Mouse (Mus musculus) Patski (cell line): ENCODE measurements around the gene Hist1h2bg. TPM values are rescaled to one million over a fixed set of nuclear protein-coding genes. Genes with fewer than 3 reads are reported as not detected.

Experiments used
- ATAC-seq: fragments of 100-300 bp; one replicate; pipeline ENCODE4 v1.8.0; 2021
- CTCF ChIA-PET: fragments of 350-600 bp; sonication (Branson Sonifier 250); formaldehyde crosslinking; loops from one replicate; lab custom pipeline; 2022; ENCODE audit warnings: inconsistent platforms; lab: Charles Lee
- POLR2A ChIA-PET: fragments of 350-600 bp; sonication (Branson Sonifier 250); formaldehyde crosslinking; loops from one replicate; lab custom pipeline; 2022; ENCODE audit warnings: antibody characterized with exemption, inconsistent platforms; lab: Charles Lee
- DNase-seq: peaks from one replicate; pipeline ENCODE4 v3.0.0-alpha.2; 2011; ENCODE audit warnings: low read depth, low spot score
- H3K27me3 ChIP-seq: fragments of 371-371 bp; one replicate; pipeline ENCODE4 v1.5.1; 2021
- CTCF ChIP-seq: fragments of 100-300 bp; IDR thresholded peaks from one replicate; pipeline ENCODE4 v1.5.1; 2021
- in situ Hi-C: fragments of 300-500 bp; cut with MboI; formaldehyde crosslinking; loops from 3 replicates; pipeline ENCODE4 v1.11.1; 2018; ENCODE audit warnings: low pct_unique_long_range_greater_than_20kb, mixed read lengths
- polyA plus RNA-seq: library from polyadenylated mRNA; unstranded; gene quantifications from one replicate; pipeline ENCODE4 v1.2.3, GENCODE M21; 2021

The Hist1h2bg gene
- polyA plus RNA-seq, 1 experiment from 2014 or later, result 12.9 TPM

DNA sequence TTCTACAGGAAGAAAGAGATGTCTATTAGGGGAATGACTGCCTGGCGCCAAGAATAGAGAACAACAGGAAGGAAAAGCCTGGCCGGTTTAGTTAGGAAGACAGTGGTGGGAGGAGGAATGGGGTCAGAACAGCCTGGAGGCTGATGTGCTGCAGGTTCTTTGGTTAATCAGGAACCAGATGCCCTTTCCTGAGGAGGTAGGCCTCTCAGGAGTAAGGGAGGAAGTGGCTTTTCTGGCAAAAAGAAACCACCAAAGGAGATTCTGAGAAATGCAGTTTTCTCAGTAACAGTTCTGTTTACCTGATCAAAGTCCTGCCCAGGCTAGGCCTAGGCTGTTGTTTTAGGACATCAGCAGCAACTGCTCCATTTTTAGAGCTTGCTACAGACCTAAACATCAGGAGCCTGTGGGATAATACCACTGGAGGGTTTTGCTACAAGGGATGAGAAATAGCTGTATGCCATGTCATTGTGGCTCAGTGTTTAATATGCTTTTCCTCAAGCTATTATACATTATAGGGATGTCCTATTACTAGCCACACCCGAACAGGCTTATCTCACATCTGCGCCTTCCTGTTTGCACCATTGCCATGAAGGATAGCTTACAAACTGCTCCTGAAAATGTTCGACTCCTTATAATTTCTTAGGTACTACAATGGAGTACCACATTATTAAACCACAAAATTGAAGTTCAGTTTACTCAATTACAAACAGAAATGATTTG lies 22.0 kb downstream of the Hist1h2bg start:
- CTCF ChIA-PET, result interaction anchor here (0.9 to 1.3 kb wide), 2 partner anchors 9 to 11 kb away, joined by 4 to 6 read pairs; no protein-coding TSS in a partner anchor
- POLR2A ChIA-PET, result interaction anchor here (1.6 kb wide), 1 partner anchor 8 kb away, joined by 3 read pairs; no protein-coding TSS in a partner anchor
- no peak for ATAC-seq
- H3K27me3 ChIP-seq, result no peaks in the 10 kb centered on the region
- TF ChIP-seq CTCF, result no peak
- in situ Hi-C loops, result no loop called here
- DNase-seq, result no peak

DNA sequence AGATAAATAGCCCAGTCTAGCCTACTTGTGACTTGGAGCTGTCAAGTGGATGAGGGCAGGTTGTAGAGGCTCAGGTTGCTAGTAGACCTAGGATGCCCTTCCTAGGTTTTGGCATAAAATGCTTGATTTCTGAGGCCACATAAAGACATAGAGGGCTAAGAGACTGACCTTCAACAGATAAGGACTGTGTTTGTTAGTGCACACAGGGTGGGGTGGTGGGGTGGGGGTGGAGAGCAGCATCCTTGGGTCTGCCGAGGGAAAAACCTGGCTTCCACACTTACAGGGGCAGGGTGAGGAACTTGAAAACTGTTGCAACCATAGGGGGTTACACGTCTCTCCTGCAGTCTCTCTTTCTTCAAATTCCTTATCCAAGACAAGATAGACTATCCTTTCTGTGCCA lies 24.0 kb downstream of the Hist1h2bg start:
- ChIA-PET POLR2A (no interaction called here), CTCF (no interaction called here)
- ATAC-seq (no peak), DNase-seq (no peak)
- in situ Hi-C loops, result loop anchor here (5.0 kb wide), 2 partner anchors 63 to 163 kb away; partner anchors contain the start of genes Hist1h2af and Hist1h4h
- TF ChIP-seq CTCF, result no peak
- no peaks in the 10 kb centered on the region for H3K27me3 ChIP-seq

DNA sequence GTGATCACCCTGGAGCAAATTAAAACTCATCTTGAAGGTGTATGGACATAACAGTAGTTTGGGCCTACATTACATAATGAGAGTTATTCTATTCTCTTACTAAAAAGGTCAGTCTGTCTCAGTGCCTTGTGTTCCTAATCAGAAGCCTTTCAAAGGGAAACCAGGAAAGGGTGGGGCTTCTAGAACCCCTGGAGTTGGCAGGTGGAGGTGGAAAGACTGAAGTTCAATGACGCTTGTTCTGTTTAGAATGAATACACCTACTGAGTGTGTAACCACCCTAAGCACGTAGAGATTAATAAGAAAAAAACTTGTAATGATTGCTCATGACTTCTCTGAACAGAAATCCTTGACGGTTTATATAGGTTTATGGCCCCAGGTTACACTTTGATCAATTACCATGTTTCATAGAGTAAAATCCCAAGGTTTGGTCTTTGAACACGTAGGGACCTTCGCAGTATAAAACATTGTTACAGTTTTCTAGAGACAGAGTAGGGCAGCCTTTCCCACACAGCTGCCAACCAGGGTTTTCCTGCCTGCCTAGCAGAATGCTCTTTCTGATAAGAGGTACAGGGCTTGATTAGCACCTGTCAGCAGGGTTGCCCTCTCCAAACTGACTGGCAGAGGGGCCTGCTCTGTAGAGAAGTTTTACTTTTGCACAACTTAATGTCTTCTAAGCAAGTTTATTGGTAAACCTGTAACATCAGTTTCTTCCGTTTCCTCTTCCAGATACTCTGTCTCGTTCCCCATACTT lies 24.6 kb downstream of the Hist1h2bg start:
- in situ Hi-C loops, result loop anchor here (5.0 kb wide), 2 partner anchors 63 to 163 kb away; partner anchors contain the start of genes Hist1h2af and Hist1h4h
- DNase-seq (no peak), ATAC-seq (no peak)
- ChIA-PET CTCF (no interaction called here), POLR2A (no interaction called here)
- TF ChIP-seq CTCF, result no peak
- H3K27me3 ChIP-seq, result no peaks in the 10 kb centered on the region

DNA sequence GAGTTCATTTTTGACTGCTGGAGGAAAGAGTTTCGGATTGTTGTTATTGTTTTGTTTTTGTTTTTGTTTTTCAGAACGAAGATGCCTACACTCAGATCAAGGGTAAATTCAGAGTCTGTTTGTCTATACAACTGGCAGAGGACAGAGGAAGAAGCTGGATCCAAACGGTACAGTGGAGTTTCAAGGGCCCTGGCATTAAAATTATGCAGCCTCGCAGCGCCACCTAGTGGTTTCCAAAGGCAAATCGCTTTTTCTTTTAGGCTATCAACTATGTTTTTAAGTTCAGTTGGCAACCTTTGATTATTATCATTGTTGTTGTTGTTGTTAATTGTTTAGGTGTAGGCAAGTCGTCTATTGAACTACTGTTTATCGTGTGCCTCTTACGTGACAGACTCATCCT lies 26.8 kb downstream of the Hist1h2bg start:
- ChIA-PET POLR2A (interaction anchor here (0.8 kb wide), 1 partner anchor 23 kb away, joined by 3 read pairs; no protein-coding TSS in a partner anchor), CTCF (interaction anchor here (0.8 to 2.4 kb wide), 9 partner anchors 12 to 169 kb away, joined by 3 to 9 read pairs (median 5); no protein-coding TSS in a partner anchor)
- DNase-seq (no peak), ATAC-seq (no peak)
- no peaks in the 10 kb centered on the region for H3K27me3 ChIP-seq
- peak; percentile 90 for TF ChIP-seq CTCF
- in situ Hi-C loops, result loop anchor here (5.0 kb wide), 2 partner anchors 66 to 166 kb away; partner anchors contain the start of genes Hist1h2af and Hist1h4h

DNA sequence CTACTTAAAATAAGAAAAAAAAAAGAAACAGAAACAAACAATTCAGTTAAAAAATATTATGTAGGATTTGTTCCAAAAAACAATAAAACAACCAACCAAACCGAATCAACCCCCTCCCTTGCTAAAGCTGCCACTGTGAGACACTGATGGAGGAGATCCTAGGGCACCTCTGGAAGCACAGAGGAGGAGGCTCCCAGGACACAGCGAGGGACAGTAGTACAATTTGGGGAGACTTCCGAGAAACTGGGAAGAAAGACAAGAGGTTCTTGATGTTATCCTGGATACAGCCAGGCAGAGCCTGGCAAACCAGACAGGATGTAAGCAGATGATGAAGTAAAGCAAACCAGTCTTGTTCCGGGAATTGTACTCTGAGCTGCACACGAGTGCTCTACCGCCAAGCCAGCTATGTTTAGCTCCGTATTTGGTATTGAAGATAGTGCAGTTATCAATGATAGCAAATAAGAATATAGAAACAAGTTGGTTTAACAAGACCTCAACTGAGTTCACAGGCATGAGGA lies 32.0 kb downstream of the Hist1h2bg start:
- no peaks in the 10 kb centered on the region for H3K27me3 ChIP-seq
- POLR2A ChIA-PET, result no interaction called here
- in situ Hi-C loops, result no loop called here
- CTCF ChIA-PET, result interaction anchor here (1.4 to 2.4 kb wide), 2 partner anchors 9 to 16 kb away, joined by 3 to 6 read pairs; no protein-coding TSS in a partner anchor
- no peak for TF ChIP-seq CTCF
- ATAC-seq (no peak), DNase-seq (no peak)

DNA sequence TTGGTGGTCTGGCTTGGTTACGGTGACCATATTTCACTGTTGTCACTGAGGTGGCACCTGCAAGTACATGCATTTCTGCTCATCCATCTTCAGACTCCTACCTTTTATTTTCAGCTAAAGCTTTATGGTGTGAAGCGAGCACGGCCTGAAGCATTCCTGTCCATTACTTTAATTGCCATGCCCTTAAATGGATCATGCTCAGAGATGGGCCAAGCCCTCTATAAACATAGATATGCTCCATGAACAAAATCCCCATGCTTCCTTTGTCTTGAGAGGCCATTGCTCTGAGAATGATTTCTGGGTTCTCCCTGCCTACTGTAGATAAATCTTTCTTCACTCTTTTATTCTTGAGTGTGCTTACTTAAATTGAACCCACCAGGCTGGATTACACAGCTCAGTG lies 33.3 kb downstream of the Hist1h2bg start:
- TF ChIP-seq CTCF, result no peak
- DNase-seq (no peak), ATAC-seq (no peak)
- POLR2A ChIA-PET, result no interaction called here
- CTCF ChIA-PET, result interaction anchor here (1.5 to 2.4 kb wide), 2 partner anchors 11 to 15 kb away, joined by 4 to 6 read pairs; no protein-coding TSS in a partner anchor
- in situ Hi-C loops, result no loop called here
- H3K27me3 ChIP-seq, result no peaks in the 10 kb centered on the region

DNA sequence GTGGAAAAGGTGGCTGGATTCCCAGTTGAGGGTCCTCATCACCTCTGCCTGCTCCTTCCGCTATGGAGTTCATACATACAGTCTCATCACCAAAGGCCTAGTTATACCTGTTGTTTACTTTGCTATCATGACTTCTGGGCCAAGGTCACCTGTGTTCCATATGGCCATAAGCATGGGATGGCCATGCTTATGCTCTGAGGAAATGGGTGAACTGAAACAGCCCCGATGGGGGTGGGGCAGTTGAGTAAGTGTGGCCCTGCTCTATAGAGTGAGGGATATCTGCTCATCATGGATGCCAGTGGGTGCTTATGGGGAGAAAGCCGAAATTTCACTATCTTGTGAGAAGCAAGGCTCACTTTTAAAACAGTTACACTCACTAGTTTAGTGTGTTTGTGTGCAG lies 33.9 kb downstream of the Hist1h2bg start:
- CTCF ChIA-PET, result interaction anchor here (1.5 to 2.4 kb wide), 2 partner anchors 11 to 14 kb away, joined by 4 to 6 read pairs; no protein-coding TSS in a partner anchor
- POLR2A ChIA-PET, result interaction anchor here (0.6 to 0.7 kb wide), 2 partner anchors 14 to 22 kb away, joined by 3 read pairs; no protein-coding TSS in a partner anchor
- no peak for DNase-seq
- H3K27me3 ChIP-seq, result no peaks in the 10 kb centered on the region
- TF ChIP-seq CTCF, result no peak
- in situ Hi-C loops, result no loop called here
- no peak for ATAC-seq

DNA sequence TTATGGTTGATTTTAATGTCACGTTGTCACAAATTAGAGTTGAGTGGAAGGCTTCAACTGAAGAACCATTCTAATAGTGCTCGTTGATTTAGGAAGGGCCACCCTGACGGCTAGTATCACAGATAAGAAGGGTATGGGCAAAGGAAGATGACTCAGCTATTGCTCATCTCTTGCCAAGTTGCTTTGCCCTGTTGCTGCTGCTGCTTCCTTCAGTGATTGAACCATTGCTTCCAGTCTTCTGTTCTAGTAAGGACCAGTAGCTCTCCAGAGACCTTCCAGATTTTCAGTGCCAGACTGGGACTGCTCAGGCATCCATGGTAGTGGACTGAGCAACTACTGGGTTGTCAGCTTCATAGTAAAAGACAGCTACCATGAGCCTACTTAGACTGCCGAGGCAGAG lies 38.0 kb downstream of the Hist1h2bg start:
- CTCF ChIA-PET, result interaction anchor here (1.4 to 2.0 kb wide), 3 partner anchors 8 to 11 kb away, joined by 3 to 9 read pairs (median 4); no protein-coding TSS in a partner anchor
- no peak for TF ChIP-seq CTCF
- DNase-seq (no peak), ATAC-seq (no peak)
- POLR2A ChIA-PET, result interaction anchor here (2.0 kb wide), 1 partner anchor 11 kb away, joined by 7 read pairs; the partner anchor contains the start of gene Hist1h2be
- in situ Hi-C loops, result no loop called here
- no peaks in the 10 kb centered on the region for H3K27me3 ChIP-seq

DNA sequence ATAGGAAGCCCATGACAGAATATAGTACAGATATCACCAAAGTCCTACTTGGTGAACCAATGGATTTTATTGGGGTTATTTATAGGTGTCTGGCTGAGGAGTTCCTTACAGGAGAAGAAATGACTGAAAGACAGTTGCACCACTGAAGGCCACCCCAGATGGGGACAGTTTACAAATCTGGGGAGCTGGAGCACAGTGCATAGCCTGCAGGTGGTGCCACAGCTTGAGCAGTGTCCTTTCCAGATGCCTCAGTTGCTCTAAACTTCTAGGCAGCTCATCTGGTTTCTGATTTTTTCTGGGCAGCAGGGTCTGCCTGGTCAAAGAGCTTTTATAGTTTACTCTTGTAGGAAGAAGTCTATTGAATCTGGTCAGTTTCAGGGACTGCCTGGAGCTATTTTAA lies 38.6 kb downstream of the Hist1h2bg start:
- in situ Hi-C loops, result no loop called here
- DNase-seq (no peak), ATAC-seq (no peak)
- ChIA-PET POLR2A (interaction anchor here (2.0 kb wide), 1 partner anchor 11 kb away, joined by 7 read pairs; the partner anchor contains the start of gene Hist1h2be), CTCF (interaction anchor here (1.4 to 2.0 kb wide), 3 partner anchors 9 to 11 kb away, joined by 3 to 9 read pairs (median 4); no protein-coding TSS in a partner anchor)
- H3K27me3 ChIP-seq, result no peaks in the 10 kb centered on the region
- TF ChIP-seq CTCF, result no peak

DNA sequence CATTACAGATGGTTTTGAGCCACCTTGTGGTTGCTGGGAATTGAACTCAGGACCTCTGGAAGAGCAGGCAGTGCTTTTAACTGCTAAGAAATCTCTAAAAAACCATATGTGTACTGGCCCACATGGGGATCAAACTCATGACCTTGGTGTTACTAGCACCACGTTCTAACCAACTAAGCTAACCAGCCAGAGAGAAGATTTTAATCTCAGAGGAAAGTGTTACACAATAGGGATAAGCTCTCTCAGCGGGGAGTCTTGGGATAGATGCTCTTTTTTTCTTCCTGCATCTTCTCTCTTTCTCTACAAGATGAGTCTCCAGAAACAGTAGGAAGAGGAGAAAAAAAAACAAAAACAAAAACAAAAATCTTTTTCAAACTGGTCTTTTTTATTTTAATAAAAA lies 39.2 kb downstream of the Hist1h2bg start:
- no peak for TF ChIP-seq CTCF
- ATAC-seq (no peak), DNase-seq (no peak)
- in situ Hi-C loops, result no loop called here
- CTCF ChIA-PET, result interaction anchor here (1.4 to 2.0 kb wide), 3 partner anchors 9 to 12 kb away, joined by 3 to 9 read pairs (median 4); no protein-coding TSS in a partner anchor
- POLR2A ChIA-PET, result interaction anchor here (2.0 kb wide), 1 partner anchor 10 kb away, joined by 7 read pairs; the partner anchor contains the start of gene Hist1h2be
- no peaks in the 10 kb centered on the region for H3K27me3 ChIP-seq
